Mouse (Mus musculus) frontal cortex, postnatal 10 days (tissue): ENCODE data around the gene Mat1a.

ENCODE experiments used
- DNase-seq, 2 experiments: peaks; one replicate each; pipeline ENCODE4 v3.0.0; 2022; ENCODE audit warnings: low spot score in 2 of 2, mixed read lengths in 1 of 2

Mat1a gene

GRCm38 (mm10) chr14:41137006-41137405 lies 32.2 kb downstream of the Mat1a start:
- no peak for DNase-seq

DNA sequence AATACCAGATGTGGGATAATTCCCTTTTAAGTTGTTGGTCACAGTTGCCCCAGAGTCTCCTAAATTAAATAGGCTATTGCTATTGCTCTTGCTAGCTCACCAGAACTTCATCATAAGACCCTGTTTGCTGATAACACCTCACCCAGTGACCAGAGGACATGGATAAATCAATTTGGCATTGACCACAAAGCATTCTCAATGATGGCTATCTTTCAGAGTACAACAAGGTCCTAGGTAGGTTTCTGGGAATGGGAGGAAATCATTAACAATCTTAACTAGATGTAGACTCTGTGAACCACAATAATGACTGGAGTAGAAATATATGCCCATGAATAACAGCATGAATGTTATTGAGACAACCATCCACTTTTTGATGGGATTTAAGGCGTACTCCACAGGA lies 35.9 kb downstream of the Mat1a start:
- no peak for DNase-seq

- DNase-seq = no peak
Measured at GRCm38 (mm10) chr14:41146035-41146434, 41.2 kb downstream of the Mat1a start.

- no peak for DNase-seq
Measured at GRCm38 (mm10) chr14:41146922-41147321, 42.1 kb downstream of the Mat1a start.

DNA sequence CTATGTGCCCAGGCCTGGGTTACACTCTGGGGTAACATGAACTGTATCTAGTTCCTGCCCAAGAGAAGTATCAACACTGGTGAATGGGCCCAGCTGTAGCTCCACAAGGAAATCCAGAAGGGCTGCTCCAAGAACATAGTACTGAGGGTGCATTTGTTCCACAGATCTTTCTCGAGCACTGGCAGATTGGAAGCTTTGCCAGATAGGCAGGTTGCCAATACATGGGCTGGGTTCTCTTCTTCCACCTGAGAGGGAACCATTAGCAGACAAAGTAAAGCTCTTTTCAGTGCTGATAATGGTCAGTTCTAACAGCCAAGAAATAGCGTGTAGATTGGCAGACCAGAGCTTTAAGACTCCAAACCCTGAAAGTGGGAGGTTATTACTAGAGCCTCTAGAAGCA lies 42.5 kb downstream of the Mat1a start:
- DNase-seq = no peak

DNA sequence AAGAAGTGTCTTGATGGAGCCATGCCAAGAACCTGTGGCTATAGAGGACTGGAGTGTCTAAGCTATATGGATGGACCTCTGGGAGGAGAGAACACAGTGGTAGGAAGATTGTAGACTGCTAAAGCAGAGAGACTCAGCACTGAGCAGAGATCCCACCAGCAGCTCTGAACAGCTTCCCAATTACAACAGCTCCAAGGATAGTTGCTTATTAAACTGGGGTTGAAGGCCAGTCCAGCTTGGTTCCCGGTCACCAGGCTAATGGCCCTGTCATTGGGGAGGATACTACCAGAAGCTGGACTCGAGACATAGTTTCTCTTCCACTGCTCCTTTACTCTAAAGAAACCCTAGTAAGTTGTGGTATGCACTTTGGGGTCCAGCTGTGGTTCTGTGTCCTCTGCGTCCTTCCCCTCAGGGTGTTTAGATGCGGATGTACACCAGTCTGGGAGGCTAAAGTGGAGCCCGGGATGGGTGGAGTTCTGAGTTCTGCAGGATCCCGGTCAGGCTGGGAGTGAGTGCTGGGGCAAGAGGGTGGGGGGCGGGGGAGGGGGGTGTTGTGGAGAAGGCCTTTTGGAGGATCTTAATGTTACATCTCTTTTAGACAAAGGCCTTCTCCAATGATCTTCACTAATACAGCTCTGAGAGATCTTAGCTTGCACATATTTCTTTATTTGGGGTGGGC lies 46.5 kb downstream of the Mat1a start, which contains the start of gene Mbl1:
Gene Mbl1 (plus strand): TSS at position 239 of the 679 bp plus-strand sequence.
- no peak for DNase-seq

- DNase-seq = no peak
Measured at GRCm38 (mm10) chr14:41160076-41160475, 55.2 kb downstream of the Mat1a start.

DNA sequence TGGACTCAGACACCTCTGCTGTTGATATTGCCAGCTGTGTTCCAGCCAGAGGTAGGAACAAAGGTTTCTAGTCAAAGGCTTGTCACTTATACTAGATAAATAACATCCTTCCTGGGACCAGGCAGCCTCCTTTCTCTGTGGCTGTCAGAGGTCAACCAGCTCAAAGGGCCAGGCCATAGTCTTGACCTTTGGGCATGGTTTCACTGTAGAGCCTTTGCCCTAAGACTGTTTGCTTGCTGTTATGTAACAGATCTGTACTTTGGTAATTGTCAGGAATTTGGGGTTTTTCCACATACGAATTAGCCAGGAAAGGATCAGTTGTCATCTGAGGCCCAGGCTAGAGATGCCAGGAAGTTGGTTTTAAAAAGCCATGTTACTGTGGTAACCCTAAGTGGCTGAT lies 55.9 kb downstream of the Mat1a start:
- no peak for DNase-seq

GRCm38 (mm10) chr14:41162663-41163062 lies 57.8 kb downstream of the Mat1a start:
- DNase-seq = no peak

- no peak for DNase-seq
Measured at GRCm38 (mm10) chr14:41167278-41167677, 62.4 kb downstream of the Mat1a start.

- DNase-seq = no peak
Measured at GRCm38 (mm10) chr14:41168567-41168966, 63.7 kb downstream of the Mat1a start.

GRCm38 (mm10) chr14:41170514-41170913 lies 65.7 kb downstream of the Mat1a start:
- no peak for DNase-seq
